Mouse (Mus musculus) adrenal gland, postnatal 36 days (tissue): ENCODE results near the gene Pak2. TPM values are rescaled to one million over a fixed set of nuclear protein-coding genes. Genes with fewer than 3 reads are reported as not detected.

Experiments used
- DNase-seq, 2 experiments: peaks; one replicate each; pipeline ENCODE4 v3.0.0; 2021; ENCODE audit warnings: mixed read lengths in 1 of 2
- long read RNA-seq, 2 experiments: library from polyadenylated mRNA; stranded (forward); transcript quantifications; one replicate each; pipeline ENCODE4 v2.0.0; 2021; ENCODE audit warnings: borderline sequencing depth in 2 of 2
- total RNA-seq, 2 experiments: library from RNA; stranded (reverse); gene quantifications; 2 replicates each; pipeline ENCODE4 v1.2.3; 2021

Pak2 gene
- 10 to 100 TPM; 57.5 to 67.9 TPM for total RNA-seq
- long read RNA-seq, experiment 1, full-length matches to known transcripts = 17 of 38 reads
- long read RNA-seq, experiment 1, partial matches to known transcripts = 15 of 38 reads
- long read RNA-seq, experiment 1, other reads (novel, unspliced or antisense) = 6 of 38 reads
- long read RNA-seq, experiment 2, full-length matches to known transcripts = 5 of 7 reads
- long read RNA-seq, experiment 2, partial matches to known transcripts = 1 of 7 reads
- long read RNA-seq, experiment 2, other reads (novel, unspliced or antisense) = 1 of 7 reads

- DNase-seq = peak; percentile 93
Observed at GRCm38 (mm10) chr16:32078991-32079511, at the start of gene Pak2. Gene Pak2 (minus strand): TSS chr16:32079342.

- DNase-seq = peak in 1 of 2 experiments; percentile 8
Observed at GRCm38 (mm10) chr16:32127046-32127445, 47.9 kb upstream of the Pak2 start.

GRCm38 (mm10) chr16:32125364-32125763, 46.2 kb upstream of the Pak2 start:
- DNase-seq = no peak

GRCm38 (mm10) chr16:32124444-32125335, 45.5 kb upstream of the Pak2 start:
- peak in 1 of 2 experiments; percentile 10 for DNase-seq

GRCm38 (mm10) chr16:32124020-32124419, 44.9 kb upstream of the Pak2 start:
- DNase-seq = no peak

- DNase-seq = no peak
Observed at GRCm38 (mm10) chr16:32120454-32120853, 41.3 kb upstream of the Pak2 start.

GRCm38 (mm10) chr16:32116186-32116585, 37.0 kb upstream of the Pak2 start:
- DNase-seq = no peak

- DNase-seq = no peak
Observed at GRCm38 (mm10) chr16:32115781-32116180, 36.6 kb upstream of the Pak2 start.

GRCm38 (mm10) chr16:32114968-32115695, 36.0 kb upstream of the Pak2 start:
- DNase-seq = peak; percentile 88 to 89

- no peak for DNase-seq
Observed at GRCm38 (mm10) chr16:32114406-32114805, 35.3 kb upstream of the Pak2 start.

- DNase-seq = peak; percentile 50 to 69
Observed at GRCm38 (mm10) chr16:32113541-32114218, 34.5 kb upstream of the Pak2 start.

- DNase-seq = peak in 1 of 2 experiments; percentile 11
Observed at GRCm38 (mm10) chr16:32110951-32111699, 32.0 kb upstream of the Pak2 start.

GRCm38 (mm10) chr16:32108578-32108977, 29.4 kb upstream of the Pak2 start:
- no peak for DNase-seq

GRCm38 (mm10) chr16:32108170-32108569, 29.0 kb upstream of the Pak2 start:
- no peak for DNase-seq

GRCm38 (mm10) chr16:32107342-32108045, 28.4 kb upstream of the Pak2 start:
- DNase-seq = no peak

GRCm38 (mm10) chr16:32105698-32106097, 26.6 kb upstream of the Pak2 start:
- DNase-seq = no peak

- no peak for DNase-seq
Observed at GRCm38 (mm10) chr16:32102295-32102694, 23.2 kb upstream of the Pak2 start.

- DNase-seq = peak; percentile 92 to 95
Observed at GRCm38 (mm10) chr16:32099638-32100150, 20.6 kb upstream of the Pak2 start, which contains the start of the genes Pigx and Cep19. Gene Pigx (minus strand): TSS chr16:32099740. Gene Cep19 (plus strand): TSS chr16:32099800.

GRCm38 (mm10) chr16:32098897-32099637, 19.9 kb upstream of the Pak2 start:
- DNase-seq = peak in 1 of 2 experiments; percentile 72
